Mouse (Mus musculus) adipocyte (in vitro differentiated cells): ENCODE measurements around the gene Zgpat.

Experiments
- DNase-seq: peaks from one replicate; pipeline ENCODE4 v3.0.0-alpha.2; 2016; ENCODE audit warnings: low spot score

Zgpat gene

GRCm38 (mm10) chr2:181364860-181365596 is at the start of gene Zgpat, which contains the start of gene Arfrp1:
Gene Zgpat (plus strand): TSS chr2:181364928.
Gene Arfrp1 (minus strand): TSS chr2:181365404.
- DNase-seq, result peak; percentile 86

- DNase-seq, result peak; percentile 90
Observed at GRCm38 (mm10) chr2:181319248-181320102, 45.3 kb upstream of the Zgpat start, which contains the start of gene Rtel1. Gene Rtel1 (plus strand): TSS chr2:181319739.

- no peak for DNase-seq
Observed at GRCm38 (mm10) chr2:181320103-181320499, 44.6 kb upstream of the Zgpat start.

- DNase-seq, result no peak
Observed at GRCm38 (mm10) chr2:181322136-181322535, 42.6 kb upstream of the Zgpat start.

- DNase-seq, result peak; percentile 59
Observed at GRCm38 (mm10) chr2:181326098-181326497, 38.6 kb upstream of the Zgpat start.

DNA sequence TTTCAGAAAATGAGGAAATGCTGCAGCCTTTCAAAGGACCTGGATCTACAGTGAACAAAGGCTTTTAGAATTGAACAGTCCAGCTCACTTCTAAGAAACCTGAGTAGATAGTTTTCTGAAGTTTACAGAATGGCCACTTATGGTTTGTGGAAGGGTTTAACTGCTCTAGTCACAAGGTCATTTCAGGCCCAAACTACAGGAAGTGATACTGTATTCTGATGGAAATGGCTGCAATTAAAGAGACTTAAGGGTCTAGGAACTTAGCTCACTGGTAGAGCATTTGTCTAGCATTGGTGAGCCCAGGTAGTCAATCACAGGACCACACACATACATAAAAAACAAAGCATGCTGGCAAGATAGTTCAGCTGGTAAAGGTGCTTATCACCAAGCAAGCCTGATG is 32.2 kb upstream of the Zgpat start:
- no peak for DNase-seq

- DNase-seq, result peak; percentile 79
Observed at GRCm38 (mm10) chr2:181334023-181334422, 30.7 kb upstream of the Zgpat start.

DNA sequence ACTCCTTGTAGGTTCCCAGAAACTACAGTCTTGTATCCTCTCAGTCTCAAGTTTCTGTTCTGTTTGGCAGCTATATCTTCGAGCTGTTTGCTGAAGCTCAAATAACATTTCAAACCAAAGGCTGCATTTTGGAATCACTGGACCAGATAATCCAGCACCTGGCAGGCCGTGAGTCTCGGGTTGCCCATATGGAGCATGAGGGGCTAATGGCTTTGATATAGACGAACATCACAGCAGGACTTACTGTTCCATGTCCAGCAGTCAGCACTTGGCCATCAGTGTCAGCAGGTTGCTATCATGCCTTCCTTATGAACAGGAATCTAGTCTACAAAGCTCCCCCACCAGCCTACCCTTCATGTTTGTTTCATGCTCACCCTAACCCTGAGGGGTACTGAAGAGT is 24.3 kb upstream of the Zgpat start:
- no peak for DNase-seq

DNA sequence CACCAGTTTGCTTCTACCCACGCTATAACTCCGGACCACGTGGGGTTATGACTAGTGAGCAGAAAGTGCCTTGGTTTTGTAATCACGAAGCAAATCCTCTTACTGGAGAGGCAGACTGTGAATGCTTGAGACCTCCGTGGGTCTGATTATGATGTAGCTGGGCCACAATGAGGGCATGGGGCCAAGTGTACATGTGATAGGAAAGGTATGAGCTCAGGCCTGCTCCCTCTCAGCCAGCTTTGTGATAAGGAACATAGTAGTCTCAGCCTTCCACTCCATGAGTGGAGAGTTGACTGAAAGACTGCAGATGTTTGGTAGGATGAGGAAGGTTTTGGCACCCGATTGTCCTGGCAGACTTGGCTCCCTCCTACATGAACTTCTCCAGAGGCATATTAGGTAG is 22.0 kb upstream of the Zgpat start:
- no peak for DNase-seq

- no peak for DNase-seq
Observed at GRCm38 (mm10) chr2:181356780-181357179, 7.9 kb upstream of the Zgpat start.

DNA sequence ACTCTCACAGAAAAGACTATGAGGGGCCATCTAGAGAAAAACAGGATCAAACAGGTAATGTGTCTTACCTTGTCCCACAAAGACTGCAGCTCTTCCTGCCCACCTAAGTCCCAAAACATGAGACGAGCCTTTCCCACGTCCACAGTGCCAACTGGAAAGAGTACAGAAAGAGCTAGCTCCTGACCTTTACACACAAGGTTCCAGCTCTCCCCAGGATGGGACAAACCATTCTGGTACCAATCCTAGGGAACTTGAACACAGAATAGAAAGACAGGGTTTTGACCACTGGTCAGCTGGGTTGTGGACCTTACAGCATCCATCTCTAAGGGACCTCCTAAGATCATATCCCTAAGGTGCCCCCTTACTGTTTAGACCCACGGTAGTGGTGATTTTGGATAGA is 782 bp upstream of the Zgpat start:
- DNase-seq, result peak; percentile 60

DNA sequence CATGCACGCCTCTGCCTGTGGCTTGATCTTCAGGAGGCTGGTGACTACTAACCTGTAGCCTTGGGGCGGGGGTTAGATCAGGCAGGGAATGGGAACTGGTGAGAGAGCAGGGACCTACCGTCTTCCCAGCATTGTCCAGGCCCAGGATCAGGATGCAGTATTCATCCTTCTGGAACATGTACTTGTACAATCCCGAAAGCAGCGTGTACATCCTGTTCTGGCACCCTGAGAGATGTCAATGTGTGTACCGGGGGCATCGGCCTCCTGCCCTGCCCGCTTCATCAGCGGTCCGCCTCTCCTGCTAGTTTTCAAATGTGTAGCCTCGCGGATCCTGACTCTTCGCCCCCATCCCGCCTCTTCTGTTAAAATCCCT is 255 bp upstream of the Zgpat start:
- no peak for DNase-seq

GRCm38 (mm10) chr2:181365655-181366075 is 937 bp downstream of the Zgpat start:
- DNase-seq, result no peak

GRCm38 (mm10) chr2:181370001-181370400 is 5.3 kb downstream of the Zgpat start:
- no peak for DNase-seq

DNA sequence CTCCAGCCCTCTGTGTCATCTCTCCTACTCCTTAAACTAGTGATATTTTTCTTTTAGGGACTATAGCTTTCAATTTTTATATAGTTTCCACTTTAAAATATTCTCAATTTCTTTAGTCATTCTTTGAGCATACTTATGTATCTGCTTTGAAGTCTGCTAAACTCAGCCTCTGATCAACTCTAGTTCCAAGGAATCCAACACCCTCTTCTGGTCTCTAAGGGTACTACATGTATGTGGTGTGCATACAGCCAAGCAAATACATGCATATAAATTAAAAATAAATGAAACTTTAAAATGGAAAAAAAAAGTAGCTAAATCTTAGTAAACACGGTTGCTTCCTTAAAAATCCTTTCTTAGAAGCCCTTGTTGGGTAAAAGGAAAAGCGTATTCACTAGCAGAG is 11.1 kb downstream of the Zgpat start:
- DNase-seq, result no peak

DNA sequence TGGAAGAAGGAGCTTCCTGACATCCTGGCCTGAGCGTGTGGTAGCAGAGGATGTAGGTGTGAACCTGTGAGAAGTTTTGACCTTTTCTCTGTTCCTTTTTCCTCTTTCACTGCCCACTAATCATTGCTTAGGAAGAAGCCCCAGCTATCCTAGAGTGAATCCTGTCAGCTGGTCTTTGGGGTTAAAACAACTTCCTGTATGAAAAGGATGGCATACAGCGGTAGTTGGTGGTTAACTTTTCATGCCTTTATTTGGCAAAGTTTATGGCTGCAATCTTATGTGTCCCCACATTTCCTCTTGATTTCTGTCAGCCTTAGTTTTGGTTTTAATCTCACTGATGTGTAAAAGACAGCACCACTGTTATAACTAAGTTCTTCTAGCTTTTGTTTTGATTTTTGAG is 12.5 kb downstream of the Zgpat start:
- no peak for DNase-seq

DNA sequence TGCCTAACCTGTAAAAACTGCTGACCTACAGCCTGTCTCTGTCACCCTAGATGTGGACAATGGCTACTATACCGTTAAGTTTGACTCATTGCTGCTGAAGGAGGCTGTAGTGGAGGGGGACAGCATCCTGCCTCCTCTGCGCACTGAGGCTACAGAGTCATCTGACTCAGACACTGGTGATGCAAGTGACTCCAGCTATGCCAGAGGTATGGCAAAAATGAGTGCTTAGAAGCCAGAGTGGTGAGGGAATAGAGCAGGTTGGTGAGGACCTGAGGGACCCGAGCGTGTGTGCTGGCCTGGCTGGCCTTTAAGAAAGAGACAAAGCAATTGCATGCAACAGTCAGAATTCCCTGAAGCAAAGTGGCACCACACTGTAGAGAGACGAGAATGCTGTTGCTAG is 14.0 kb downstream of the Zgpat start:
- no peak for DNase-seq

- no peak for DNase-seq
Observed at GRCm38 (mm10) chr2:181379778-181380177, 15.1 kb downstream of the Zgpat start, which contains the start of gene Lime1. Gene Lime1 (plus strand): TSS chr2:181380078.

DNA sequence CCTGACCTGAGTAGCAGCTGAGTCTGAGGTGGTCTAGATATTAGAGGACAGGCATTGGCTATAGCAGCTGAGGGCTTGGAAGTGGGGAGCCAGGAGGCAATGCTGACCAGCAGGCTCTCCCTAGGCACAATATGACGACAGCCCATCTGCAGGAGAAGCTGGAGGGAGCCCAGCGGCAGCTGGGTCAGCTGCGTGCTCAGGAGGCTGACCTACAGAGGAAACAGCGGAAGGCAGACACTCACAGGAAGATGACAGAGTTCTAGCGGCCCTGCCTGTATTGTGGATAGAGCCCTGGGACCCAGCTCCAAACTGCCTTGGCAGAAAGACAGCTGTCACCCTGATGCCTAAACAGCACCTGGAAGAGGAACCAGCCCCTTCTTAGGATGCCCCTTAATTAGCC is 15.5 kb downstream of the Zgpat start:
- no peak for DNase-seq

DNA sequence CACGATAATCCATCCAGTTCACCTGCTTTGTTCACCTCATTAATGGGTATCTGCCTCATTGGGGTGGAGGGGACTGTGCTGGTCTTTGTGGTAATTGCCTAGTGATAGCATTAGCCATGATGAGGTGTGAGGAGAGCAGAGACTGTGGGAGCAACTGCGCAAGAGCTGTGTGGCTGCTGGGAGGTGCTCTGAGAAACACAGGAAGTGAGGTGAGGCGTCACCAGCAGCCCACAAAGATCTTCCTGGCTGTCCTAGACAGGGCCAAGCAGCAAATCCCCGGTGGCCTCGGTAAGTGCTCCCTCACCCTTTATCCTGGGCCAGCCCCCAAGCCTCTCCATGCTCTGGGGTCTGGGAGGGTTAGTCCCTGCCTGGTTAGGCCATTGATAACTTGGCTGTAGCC is 16.4 kb downstream of the Zgpat start:
- no peak for DNase-seq

GRCm38 (mm10) chr2:181381631-181382306 is 17.0 kb downstream of the Zgpat start:
- no peak for DNase-seq

DNA sequence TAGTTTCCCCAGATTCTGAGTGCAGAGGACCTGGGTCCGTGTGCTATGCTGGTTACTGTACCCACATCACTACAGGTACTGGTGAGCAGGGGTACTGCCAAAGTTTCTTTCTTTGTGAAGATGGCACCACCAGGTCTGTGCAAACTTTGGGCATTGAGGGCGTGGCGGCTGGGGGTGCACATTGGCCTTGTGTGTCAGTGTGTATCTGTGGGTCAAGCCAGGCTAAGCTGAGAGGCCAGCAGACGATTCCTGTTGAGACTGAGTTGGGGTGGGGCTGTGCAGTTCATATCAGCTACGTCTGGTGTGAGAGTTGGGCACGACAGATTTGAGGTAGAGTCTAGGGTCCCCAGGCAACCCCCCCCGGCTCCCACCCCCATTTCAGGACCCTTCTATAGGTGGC is 19.7 kb downstream of the Zgpat start:
- DNase-seq, result no peak
